Mouse (Mus musculus): ENCODE results near the gene Mxra8.

DNA sequence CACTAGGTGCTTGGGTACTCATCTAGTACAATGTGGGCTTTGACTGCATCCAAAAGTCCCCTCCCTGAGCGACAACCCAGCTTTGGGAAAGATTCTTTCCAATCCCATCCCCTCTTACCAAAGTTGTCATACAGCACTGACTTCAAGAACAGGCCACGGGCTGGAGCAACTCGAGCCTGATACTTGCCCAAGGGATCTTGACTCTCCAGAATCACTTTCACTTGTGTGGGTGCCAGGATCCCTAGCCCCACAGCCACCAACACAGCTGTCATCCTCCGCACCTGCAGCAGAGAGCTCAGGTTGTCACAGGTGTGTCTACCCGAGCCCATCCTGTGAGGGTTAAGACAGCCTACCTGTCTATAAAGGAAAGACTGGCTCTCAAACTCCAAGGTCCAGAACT, 49.8 kb downstream of the Mxra8 start:
- no peak for TF ChIP-seq CTCF (IDR thresholded peaks at IDR 0.05; ENCODE audit: insufficient read depth, low read length)
- TF ChIP-seq POLR2A (IDR thresholded peaks at IDR 0.05; ENCODE audit: borderline replicate concordance, extremely low read depth, low read depth, low read length): no peak

Measured in lung, adult 2 months (tissue).